Mouse (Mus musculus) forelimb bud, embryonic 11.5 days (tissue): Measurements from ENCODE around the gene Slc41a3.
"Not testable (repeated sequence)": the region's sequence is repeated elsewhere in the genome, so short reads cannot be mapped to it uniquely, and the experiment has no call there.

ENCODE experiments used
- DNase-seq: peaks from one replicate; pipeline ENCODE4 v3.0.0-alpha.2; 2012; ENCODE audit warnings: low read depth, low spot score

The Slc41a3 gene

GRCm38 (mm10) chr6:90623456-90623836 is 18.9 kb downstream of the Slc41a3 start:
- DNase-seq: no peak

GRCm38 (mm10) chr6:90624184-90624583 is 19.7 kb downstream of the Slc41a3 start:
- DNase-seq: no peak

DNA sequence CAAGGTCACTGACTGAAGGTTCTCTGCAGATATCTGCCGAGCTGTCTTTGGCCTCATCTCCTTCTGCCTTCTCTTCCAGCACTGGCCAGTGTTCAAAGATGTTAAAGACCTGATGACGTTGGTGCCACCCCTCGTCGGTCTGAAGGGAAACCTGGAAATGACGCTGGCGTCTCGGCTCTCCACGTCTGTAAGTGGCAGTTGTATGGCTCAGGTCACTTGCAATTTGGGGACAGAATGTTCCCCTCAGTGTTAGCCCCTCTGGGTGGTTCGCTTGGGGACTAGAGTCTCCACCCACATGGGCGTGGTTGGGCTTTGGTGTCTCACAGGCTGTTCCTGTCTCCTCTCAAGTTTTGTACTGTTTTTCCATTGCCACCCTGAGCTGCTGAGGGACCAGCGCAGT is 20.2 kb downstream of the Slc41a3 start:
- no peak for DNase-seq

- no peak for DNase-seq
These were observed 20.9 kb downstream of the Slc41a3 start for GRCm38 (mm10) chr6:90625207-90625994.

GRCm38 (mm10) chr6:90627556-90627955 is 23.0 kb downstream of the Slc41a3 start:
- no peak for DNase-seq

GRCm38 (mm10) chr6:90629506-90629905 is 25.0 kb downstream of the Slc41a3 start:
- DNase-seq: no peak

- no peak for DNase-seq
These were observed 25.9 kb downstream of the Slc41a3 start for GRCm38 (mm10) chr6:90630427-90630826.

GRCm38 (mm10) chr6:90632526-90632925 is 28.0 kb downstream of the Slc41a3 start:
- DNase-seq: not testable (repeated sequence)

DNA sequence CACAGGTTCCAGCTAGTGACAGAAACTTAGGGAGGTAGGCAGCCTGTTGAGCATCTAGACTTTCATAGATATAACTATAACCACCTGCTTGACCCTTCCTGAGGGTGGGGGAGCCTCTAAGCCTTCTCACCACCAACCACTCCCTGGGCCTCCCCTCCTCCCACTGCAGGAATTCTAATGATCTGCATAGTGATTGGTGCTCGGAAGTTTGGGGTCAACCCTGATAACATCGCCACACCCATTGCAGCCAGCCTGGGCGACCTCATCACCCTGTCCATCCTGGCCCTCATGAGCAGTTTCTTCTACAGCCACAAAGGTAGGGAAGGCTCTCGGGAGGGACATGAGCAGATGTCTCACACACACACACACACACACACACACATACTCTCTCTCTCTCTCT is 30.6 kb downstream of the Slc41a3 start:
- DNase-seq: no peak

GRCm38 (mm10) chr6:90635611-90636010 is 31.1 kb downstream of the Slc41a3 start:
- no peak for DNase-seq

GRCm38 (mm10) chr6:90643057-90643456 is 38.5 kb downstream of the Slc41a3 start:
- DNase-seq: no peak

DNA sequence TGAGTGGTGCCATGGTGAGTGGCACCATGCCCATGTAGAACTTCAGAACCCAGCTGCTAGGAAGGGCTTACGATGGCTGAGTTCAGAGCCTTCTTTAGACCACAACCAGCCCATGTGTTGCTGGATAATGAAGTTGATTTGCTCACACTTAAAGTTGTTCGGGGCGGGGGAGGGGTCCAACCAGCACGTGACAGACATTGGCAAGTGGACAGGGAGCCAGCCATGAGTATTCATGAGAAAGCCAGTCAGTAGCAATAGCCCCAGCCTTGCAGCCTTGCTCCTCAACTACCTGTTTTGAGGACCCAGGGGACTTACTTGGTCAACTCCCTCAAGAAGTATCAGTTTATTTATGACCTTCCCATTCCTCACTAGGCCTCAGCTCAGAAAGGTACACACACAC is 40.4 kb downstream of the Slc41a3 start:
- DNase-seq: no peak

- no peak for DNase-seq
These were observed 43.9 kb downstream of the Slc41a3 start for GRCm38 (mm10) chr6:90648391-90648790.

GRCm38 (mm10) chr6:90649279-90649678 is 44.8 kb downstream of the Slc41a3 start:
- no peak for DNase-seq

GRCm38 (mm10) chr6:90650634-90651033 is 46.1 kb downstream of the Slc41a3 start:
- DNase-seq: no peak

DNA sequence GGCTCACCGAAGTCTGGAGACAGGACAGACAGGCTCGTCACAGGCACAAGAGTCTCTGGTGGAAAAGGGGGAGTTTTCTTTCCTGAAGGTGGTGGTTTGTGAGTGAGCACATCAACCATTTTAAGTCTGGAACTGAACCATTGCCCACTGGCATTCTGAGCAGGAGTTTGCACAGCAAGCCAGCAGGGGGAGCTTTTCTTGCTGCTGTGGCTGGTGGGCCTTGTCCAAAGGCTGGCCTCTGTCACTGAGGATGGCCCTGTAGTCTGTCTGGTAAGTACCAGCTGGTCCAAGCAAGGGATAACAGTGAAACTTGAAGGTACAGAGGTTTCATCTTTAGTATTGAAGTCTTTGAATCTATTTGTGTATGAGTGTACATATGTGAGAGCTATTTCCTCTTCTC is 49.2 kb downstream of the Slc41a3 start:
- DNase-seq: peak; percentile 9

DNA sequence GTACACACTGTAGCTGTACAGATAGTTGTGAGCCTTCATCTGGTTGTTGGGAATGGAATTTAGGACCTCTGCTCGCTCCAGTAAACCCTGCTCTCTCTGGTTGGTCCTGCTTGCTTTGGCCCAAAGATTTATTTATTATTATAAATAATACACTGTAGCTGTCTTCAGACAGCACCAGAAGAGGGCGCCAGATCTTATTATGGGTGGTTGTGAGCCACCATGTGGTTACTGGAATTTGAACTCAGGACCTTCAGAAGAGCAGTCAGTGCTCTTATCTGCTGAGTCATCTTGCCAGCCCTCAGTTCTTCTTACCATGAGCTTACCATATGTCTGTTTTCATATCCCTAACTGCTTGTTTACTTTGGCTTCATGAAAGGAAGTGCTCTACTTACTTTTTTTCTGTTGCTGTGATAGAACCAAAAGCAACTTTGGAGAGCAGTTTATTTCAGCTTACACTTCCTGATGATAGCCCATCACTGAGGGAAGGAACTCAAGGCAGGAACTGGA is 51.9 kb downstream of the Slc41a3 start:
- not testable (repeated sequence) for DNase-seq

DNA sequence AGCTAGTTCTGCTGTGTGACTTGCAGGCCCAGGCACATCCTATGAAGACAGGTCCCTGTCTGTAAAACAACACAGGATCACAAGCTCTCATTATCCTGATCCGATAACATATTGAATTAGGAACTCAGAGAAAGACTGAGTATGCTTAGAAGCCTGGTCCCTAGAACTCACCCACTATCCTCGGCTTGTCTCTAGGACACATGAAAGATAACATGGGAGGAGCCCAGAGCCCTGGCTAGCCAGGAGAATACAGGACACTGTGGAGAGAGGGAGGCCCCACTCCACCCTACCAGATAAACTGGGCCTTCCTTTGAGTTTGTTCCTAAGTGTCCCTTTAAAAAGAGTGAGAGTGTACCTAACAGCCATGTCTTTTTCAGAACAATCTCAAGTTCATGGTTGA is 55.4 kb downstream of the Slc41a3 start:
- no peak for DNase-seq

GRCm38 (mm10) chr6:90660398-90661028 is 56.0 kb downstream of the Slc41a3 start:
- DNase-seq: no peak

DNA sequence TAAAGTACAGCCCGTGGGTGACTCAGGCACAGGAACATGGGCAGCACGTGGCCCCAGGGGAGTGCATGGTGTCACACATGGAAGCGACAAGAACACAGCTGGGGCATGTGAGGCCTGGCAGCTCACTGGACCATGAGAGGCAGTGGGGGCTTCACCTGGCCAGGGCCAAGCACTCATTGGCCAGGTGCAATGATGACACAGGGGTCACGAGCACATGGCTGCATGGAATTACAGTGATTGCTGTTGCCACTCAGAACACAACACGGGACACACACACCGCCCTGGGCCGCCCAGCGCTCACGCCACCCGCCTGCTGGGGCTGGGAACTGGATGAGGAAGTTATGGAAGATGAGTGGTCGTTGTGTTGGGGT is 56.5 kb downstream of the Slc41a3 start:
- no peak for DNase-seq

DNA sequence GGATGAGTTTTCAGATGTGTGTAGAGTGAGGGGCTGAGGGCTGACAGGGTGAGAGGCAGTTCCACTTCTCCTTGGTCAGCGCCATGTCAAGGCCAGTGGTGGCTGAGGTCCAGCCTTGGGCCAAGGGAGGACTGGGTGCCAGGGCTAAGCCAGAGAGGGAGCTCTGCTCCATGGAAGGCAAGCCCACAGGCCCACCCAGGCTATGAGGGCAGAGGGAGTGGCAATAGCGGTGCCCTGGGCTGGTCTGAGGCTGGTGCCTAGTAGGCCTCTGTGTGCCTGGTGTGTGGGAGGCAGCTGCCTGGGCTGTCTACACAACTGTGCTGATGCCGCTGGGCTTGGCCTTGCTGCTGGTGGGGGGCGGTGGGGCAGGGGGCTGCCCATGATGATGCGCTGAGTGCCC is 57.6 kb downstream of the Slc41a3 start:
- DNase-seq: no peak

GRCm38 (mm10) chr6:90663736-90664135 is 59.2 kb downstream of the Slc41a3 start:
- no peak for DNase-seq

GRCm38 (mm10) chr6:90668693-90669092 is 64.2 kb downstream of the Slc41a3 start:
- no peak for DNase-seq
